Mouse (Mus musculus) spleen, adult 2 months (tissue): Measurements from ENCODE around the gene Prpf40b. TPM values are rescaled to one million over a fixed set of nuclear protein-coding genes. Genes with fewer than 3 reads are reported as not detected.
A peak's percentile ranks its signal among the peaks of the same experiment; 100 is the strongest.

Experiments
- DNase-seq, 2 experiments: peaks; one replicate each; pipeline versions ENCODE4 v3.0.0 to v3.0.0-alpha.2; 2012 to 2021; ENCODE audit warnings: low spot score in 2 of 2, low read depth in 1 of 2
- H3K27ac ChIP-seq: fragments of 200-500 bp; 2 replicates; pipeline ENCODE4 v1.5.1; 2012; ENCODE audit warnings: low read length, inconsistent platforms; ENCODE audit not compliant: insufficient read depth
- H3K27me3 ChIP-seq: fragments of 200-500 bp; 2 replicates; pipeline ENCODE4 v1.6.1; 2012; ENCODE audit warnings: mild to moderate bottlenecking, moderate library complexity, low read length, inconsistent platforms; ENCODE audit not compliant: control insufficient read depth, insufficient read depth
- H3K36me3 ChIP-seq: fragments of 200-500 bp; 2 replicates; pipeline ENCODE4 v1.6.1; 2012; ENCODE audit warnings: mild to moderate bottlenecking, low read length, inconsistent platforms; ENCODE audit not compliant: control insufficient read depth, insufficient read depth
- H3K4me1 ChIP-seq: fragments of 200-500 bp; 2 replicates; pipeline ENCODE4 v1.6.1; 2011; ENCODE audit warnings: inconsistent platforms; ENCODE audit not compliant: control insufficient read depth, insufficient read depth, insufficient read length
- H3K4me3 ChIP-seq: fragments of 200-500 bp; 2 replicates; pipeline ENCODE4 v1.5.1; 2011; ENCODE audit warnings: mild to moderate bottlenecking, inconsistent platforms; ENCODE audit not compliant: insufficient read depth, insufficient read length; ENCODE audit errors: extremely low read depth
- CTCF ChIP-seq: fragments of 200-500 bp; IDR thresholded peaks from 2 replicates; pipeline ENCODE4 v1.5.1; 2011; ENCODE audit warnings: mild to moderate bottlenecking, inconsistent platforms; ENCODE audit not compliant: insufficient read depth, insufficient read length, insufficient replicate concordance; ENCODE audit errors: extremely low read depth
- POLR2A ChIP-seq: fragments of 200-500 bp; IDR thresholded peaks from 2 replicates; pipeline ENCODE4 v1.6.1; 2011; ENCODE audit warnings: low read depth, low read length, inconsistent platforms
- WGBS: fragments of 180-500 bp; shearing (Covaris S2); methylation state at CpG from one replicate; pipeline ENCODE4 v1.1.7; 2018; 5-methylcytosine and 5-hydroxymethylcytosine counted together
- polyA plus RNA-seq: library from polyadenylated mRNA; depleted of rRNA; stranded (reverse); fragments of >200 nt; gene quantifications from 2 replicates; pipeline ENCODE4 v1.2.3, GENCODE M21; 2012

Prpf40b gene
- polyA plus RNA-seq, 1 experiment: 27.1 TPM

GRCm38 (mm10) chr15:99309549-99309948 lies 14.7 kb downstream of the Prpf40b start:
- Histone ChIP-seq H3K4me1 (no peaks in the 10 kb centered on the region), H3K27ac (no peak overlapping the region), H3K4me3 (no peak overlapping the region), H3K27me3 (no peaks in the 10 kb centered on the region), H3K36me3 (no peaks in the 10 kb centered on the region)
- TF ChIP-seq CTCF (no peak), POLR2A (no peak)
- no peak for DNase-seq
- 92% methylated on average over 9 of the region's 9 CpGs for WGBS

DNA sequence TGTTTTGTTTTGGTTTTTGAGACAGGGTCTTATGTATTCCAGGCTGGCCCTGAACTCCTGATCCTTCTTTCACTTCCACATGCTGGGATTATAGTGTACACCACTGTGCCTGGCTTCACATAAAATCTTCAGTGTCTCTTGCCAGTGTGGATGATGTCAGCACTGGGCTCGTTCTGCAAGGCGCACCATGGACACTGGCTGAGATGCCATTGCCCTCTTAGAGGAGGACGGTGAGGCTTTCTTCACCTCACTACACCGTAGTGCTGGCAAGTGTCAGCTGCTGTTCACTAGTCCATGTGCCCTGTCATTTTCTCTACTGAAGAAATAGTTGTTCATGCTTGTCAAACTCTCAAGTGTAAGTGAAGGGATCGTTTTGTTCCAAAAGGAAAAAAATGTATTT lies 15.7 kb downstream of the Prpf40b start:
- no peak for DNase-seq
- Histone ChIP-seq H3K4me1 (no peaks in the 10 kb centered on the region), H3K4me3 (no peak overlapping the region), H3K27ac (no peak overlapping the region), H3K36me3 (no peaks in the 10 kb centered on the region), H3K27me3 (no peaks in the 10 kb centered on the region)
- TF ChIP-seq POLR2A: no peak
- no peak for TF ChIP-seq CTCF
- 98% methylated on average over 5 of the region's 5 CpGs for WGBS

- 93% methylated on average over 16 of the region's 16 CpGs for WGBS
- no peak for DNase-seq
Measured at GRCm38 (mm10) chr15:99314891-99315290, 20.0 kb downstream of the Prpf40b start.

GRCm38 (mm10) chr15:99316314-99317266 lies 21.7 kb downstream of the Prpf40b start:
- H3K4me1 ChIP-seq: no peaks in the 10 kb centered on the region
- no peaks in the 10 kb centered on the region for H3K27me3 ChIP-seq
- peak overlapping the region; percentile 3; the same call in 1 of the 2 replicates for H3K27ac ChIP-seq
- peak in 1 of 2 experiments; percentile 74 for DNase-seq
- peaks cover 30% of the 10 kb centered on the region for H3K36me3 ChIP-seq
- WGBS: 78% methylated on average over 16 of the region's 16 CpGs
- TF ChIP-seq POLR2A: no peak
- TF ChIP-seq CTCF: peak; percentile 61; the same call in 1 of the 2 replicates
- no peak overlapping the region for H3K4me3 ChIP-seq

More at GRCm38 (mm10) chr15:99314891-99315290, 20.0 kb downstream of the Prpf40b start:
- H3K27ac ChIP-seq: no peak overlapping the region
- peaks cover 15% of the 10 kb centered on the region for H3K36me3 ChIP-seq
- H3K4me1 ChIP-seq: no peaks in the 10 kb centered on the region
- H3K27me3 ChIP-seq: no peaks in the 10 kb centered on the region
- no peak overlapping the region for H3K4me3 ChIP-seq
- no peak for TF ChIP-seq CTCF
- no peak for TF ChIP-seq POLR2A

GRCm38 (mm10) chr15:99317267-99317651 lies 22.4 kb downstream of the Prpf40b start:
- no peaks in the 10 kb centered on the region for H3K27me3 ChIP-seq
- 72% methylated on average over 2 of the region's 2 CpGs for WGBS
- no peak for TF ChIP-seq POLR2A
- TF ChIP-seq CTCF: no peak
- H3K36me3 ChIP-seq: peaks cover 37% of the 10 kb centered on the region
- no peak for DNase-seq
- H3K4me1 ChIP-seq: no peaks in the 10 kb centered on the region
- peak overlapping the region; percentile 3; the same call in 1 of the 2 replicates for H3K27ac ChIP-seq
- no peak overlapping the region for H3K4me3 ChIP-seq

- no peaks in the 10 kb centered on the region for H3K27me3 ChIP-seq
- peaks cover 45% of the 10 kb centered on the region for H3K36me3 ChIP-seq
- H3K4me1 ChIP-seq: no peaks in the 10 kb centered on the region
- no peak overlapping the region for H3K4me3 ChIP-seq
- WGBS: 90% methylated on average over 6 of the region's 6 CpGs
- no peak for TF ChIP-seq POLR2A
- no peak overlapping the region for H3K27ac ChIP-seq
- DNase-seq: no peak
Measured at GRCm38 (mm10) chr15:99318071-99318470, 23.2 kb downstream of the Prpf40b start.
